Mouse (Mus musculus): Measurements from ENCODE around the gene Armh2. TPM values are rescaled to one million over a fixed set of nuclear protein-coding genes. Genes with fewer than 3 reads are reported as not detected.
A peak's percentile ranks its signal among the peaks of the same experiment; 100 is the strongest.

Armh2 gene
- total and polyA plus RNA-seq, 3 experiments, result 0.19 TPM; not detected in 2

- H3K4me1 ChIP-seq (ENCODE audit: control insufficient read depth in 1 of 2, insufficient read depth in 2 of 2, low read length in 2 of 2), result peaks cover 0 to 22% of the 10 kb centered on the region in 2 experiments; a peak in 3 of 4 replicates
- H3K4me3 ChIP-seq (ENCODE audit: control insufficient read depth in 1 of 2, insufficient read depth in 1 of 2, low read depth in 2 of 2, low read length in 2 of 2), result no peak overlapping the region
- H3K27me3 ChIP-seq (ENCODE audit: control insufficient read depth in 1 of 2, insufficient read depth in 2 of 2, low read length in 2 of 2), result no peaks in the 10 kb centered on the region
- H3K9ac ChIP-seq (ENCODE audit: control insufficient read depth, low read depth, low read length, poor library complexity, severe bottlenecking), result no peak overlapping the region
- no peak overlapping the region for H3K27ac ChIP-seq (ENCODE audit: control insufficient read depth, low read depth, low read length)
- no peaks in the 10 kb centered on the region for H3K9me3 ChIP-seq (replicated peaks; ENCODE audit: insufficient read depth, low read length)
- TF ChIP-seq MYB (IDR thresholded peaks at IDR 0.05; ENCODE audit: low read depth, low read length), result no peak
- TF ChIP-seq MEF2A (IDR thresholded peaks at IDR 0.05; ENCODE audit: extremely low read depth, insufficient replicate concordance, low read depth, low read length, poor library complexity, severe bottlenecking), result no peak
- no peak for TF ChIP-seq ZMIZ1 (IDR thresholded peaks at IDR 0.05; ENCODE audit: low read depth, low read length)
- TF ChIP-seq BHLHE40 (IDR thresholded peaks at IDR 0.05; ENCODE audit: borderline replicate concordance, low read depth, low read length), result no peak
- no peak for TF ChIP-seq ZC3H11A (IDR thresholded peaks at IDR 0.05; ENCODE audit: low read depth, low read length)
- TF ChIP-seq KAT2A (conservative IDR thresholded peaks at IDR 0.05; ENCODE audit: low read depth, low read length), result no peak
- no peak for TF ChIP-seq NELFE (IDR thresholded peaks at IDR 0.05; ENCODE audit: low read depth, low read length)
- no peak for TF ChIP-seq MXI1 (IDR thresholded peaks at IDR 0.05; ENCODE audit: low read depth, low read length)
- TF ChIP-seq ZNF384 (IDR thresholded peaks at IDR 0.05; ENCODE audit: low read depth, low read length), result no peak
- no peak for TF ChIP-seq USF2 (IDR thresholded peaks at IDR 0.05; ENCODE audit: borderline replicate concordance in 1 of 2, insufficient read depth in 1 of 2, low read depth in 1 of 2, low read length in 2 of 2)
- TF ChIP-seq ELF1 (IDR thresholded peaks at IDR 0.05; ENCODE audit: low read depth, low read length), result no peak
- TF ChIP-seq SIN3A (IDR thresholded peaks at IDR 0.05; ENCODE audit: low read length), result no peak
- no peak for TF ChIP-seq RAD21 (IDR thresholded peaks at IDR 0.05; ENCODE audit: low read depth, low read length)
- no peak for TF ChIP-seq POLR2AphosphoS2 (IDR thresholded peaks at IDR 0.05; ENCODE audit: low read length)
- no peak for TF ChIP-seq EP300 (IDR thresholded peaks at IDR 0.05; ENCODE audit: low read depth in 1 of 2, low read length in 2 of 2)
- no peak for TF ChIP-seq MAZ (IDR thresholded peaks at IDR 0.05; ENCODE audit: low read depth, low read length)
- no peak for TF ChIP-seq POLR2AphosphoS5 (IDR thresholded peaks at IDR 0.05; ENCODE audit: borderline replicate concordance, low read depth, low read length)
- TF ChIP-seq SMC3 (IDR thresholded peaks at IDR 0.05; ENCODE audit: low read depth, low read length), result no peak
- TF ChIP-seq GATA1 (IDR thresholded peaks at IDR 0.05; ENCODE audit: low read depth, low read length), result no peak
- no peak for TF ChIP-seq UBTF (IDR thresholded peaks at IDR 0.05; ENCODE audit: borderline replicate concordance, insufficient read depth, low read depth, low read length)
- no peak for DNase-seq (ENCODE audit: low read depth, low spot score)
- H3K79me2 ChIP-seq (ENCODE audit: control insufficient read depth, insufficient read depth, low read length, poor library complexity), result peaks cover 26% of the 10 kb centered on the region
- H3K36me3 ChIP-seq (ENCODE audit: control insufficient read depth in 1 of 2, insufficient read depth in 2 of 2, low read length in 2 of 2), result peaks cover 26 to 37% of the 10 kb centered on the region in 2 experiments
Measured at GRCm38 (mm10) chr13:24759451-24759850, 18.4 kb downstream of the Armh2 start.

- Histone ChIP-seq H3K79me2 (ENCODE audit: control insufficient read depth, insufficient read depth, low read length, poor library complexity) (peaks cover 26% of the 10 kb centered on the region), H3K4me1 (ENCODE audit: control insufficient read depth in 1 of 2, insufficient read depth in 2 of 2, low read length in 2 of 2) (peaks cover 0 to 22% of the 10 kb centered on the region in 2 experiments; a peak in 3 of 4 replicates), H3K27me3 (ENCODE audit: control insufficient read depth in 1 of 2, insufficient read depth in 2 of 2, low read length in 2 of 2) (no peaks in the 10 kb centered on the region), H3K9me3 (replicated peaks; ENCODE audit: insufficient read depth, low read length) (no peaks in the 10 kb centered on the region), H3K4me3 (ENCODE audit: control insufficient read depth in 1 of 2, insufficient read depth in 1 of 2, low read depth in 2 of 2, low read length in 2 of 2) (peak overlapping the region; percentile 63 to 85), H3K36me3 (ENCODE audit: control insufficient read depth in 1 of 2, insufficient read depth in 2 of 2, low read length in 2 of 2) (peaks cover 24 to 37% of the 10 kb centered on the region in 2 experiments), H3K9ac (ENCODE audit: control insufficient read depth, low read depth, low read length, poor library complexity, severe bottlenecking) (peak overlapping the region; percentile 69), H3K27ac (ENCODE audit: control insufficient read depth, low read depth, low read length) (no peak overlapping the region)
- DNase-seq (ENCODE audit: low read depth, low spot score), result peak; percentile 37
- TF ChIP-seq BHLHE40 (IDR thresholded peaks at IDR 0.05; ENCODE audit: borderline replicate concordance, low read depth, low read length) (no peak), MAX (IDR thresholded peaks at IDR 0.05; ENCODE audit: low read length) (0 out of 2 replicates have a peak, but pooled peaks have one; percentile 25)
Measured at GRCm38 (mm10) chr13:24760351-24760870, 19.4 kb downstream of the Armh2 start.
